ENCODE assay signal across 9 mouse cellular contexts in genomic region chr6:112210238-112210950, GRCm38 (mm10).
DNase-seq lines count a peak whose midpoint lies in the region; ATAC-seq and TF ChIP-seq lines count a peak whose summit lies in the region.
"Had no signal": no experiment of that assay in that cellular context is flagged by ENCODE, and none has a peak within 500 bp of the region (broad histone marks: within the 10 kb centered on the region; RNA-seq: fewer than 3 reads in every experiment).

No protein-coding gene starts in this region.

- no peaks in the 10 kb centered on the region for H3K27me3 ChIP-seq in heart, adult 2 months (ENCODE audit: control insufficient read depth, insufficient read depth, low read length)
- H3K27me3 ChIP-seq in liver, postnatal 0 days (ENCODE audit: insufficient read depth, low read length) = no peaks in the 10 kb centered on the region

- TF ChIP-seq CTCF in heart, adult 2 months (IDR thresholded peaks at IDR 0.05) = no peak
- peak; percentile 49 for TF ChIP-seq CTCF in liver, postnatal 0 days (IDR thresholded peaks at IDR 0.05; ENCODE audit: low read depth)

- ATAC-seq in liver, postnatal 0 days = peak; percentile 100
- no peak for ATAC-seq in CD4-positive, CD25-positive, alpha-beta regulatory T cell, adult 4 months

- peak overlapping the region; percentile 66 for H3K27ac ChIP-seq in heart, adult 2 months
- H3K27ac ChIP-seq in liver, postnatal 0 days (ENCODE audit: low read depth) = no peak overlapping the region

- H3K9ac ChIP-seq in heart, adult 2 months (ENCODE audit: low read depth, low read length) = no peak overlapping the region
- no peak overlapping the region for H3K9ac ChIP-seq in liver, postnatal 0 days (replicated peaks)

- no peaks in the 10 kb centered on the region for H3K36me3 ChIP-seq in heart, adult 2 months (ENCODE audit: control insufficient read depth, insufficient read depth, low read length)
- H3K36me3 ChIP-seq in liver, postnatal 0 days (replicated peaks; ENCODE audit: insufficient read depth, low read length) = no peaks in the 10 kb centered on the region

- WGBS in heart, adult 2 months = 24% methylated on average over 8 of the region's 8 CpGs
- 22% methylated on average over 8 of the region's 8 CpGs for WGBS in liver, postnatal 0 days (ENCODE audit: insufficient replicate concordance)

- H3K4me3 ChIP-seq in heart, adult 2 months = no peak overlapping the region
- H3K4me3 ChIP-seq in liver, postnatal 0 days (ENCODE audit: low read depth, low read length) = no peak overlapping the region
- H3K4me3 ChIP-seq: erythroblast, embryonic 14.5 days had no signal

- TF ChIP-seq EP300 in heart, adult 2 months (IDR thresholded peaks at IDR 0.05; ENCODE audit: insufficient read depth, low read depth, low read length) = 0 out of 2 replicates have a peak, but pooled peaks have one; percentile 50
- no peak for TF ChIP-seq EP300 in liver, postnatal 0 days (IDR thresholded peaks at IDR 0.05; ENCODE audit: low read depth)

- no peaks in the 10 kb centered on the region for H3K79me2 ChIP-seq in heart, adult 2 months (replicated peaks; ENCODE audit: control insufficient read depth, insufficient read depth, low read length)

- peak; percentile 34 to 59 for DNase-seq in cerebellum, postnatal 10 days
- DNase-seq in cerebellum, postnatal 36 days = no peak
- DNase-seq in embryo, embryonic 11.5 days (ENCODE audit: low read depth, low spot score) = peak; percentile 46
- peak; percentile 55 to 73 for DNase-seq in heart, adult 2 months
- peak; percentile 84 for DNase-seq in kidney, adult 11 months
- peak; percentile 70 for DNase-seq in liver, postnatal 0 days
- peak; percentile 17 for DNase-seq in retina, embryonic 14.5 days (ENCODE audit: low spot score)

- H3K9me3 ChIP-seq in liver, postnatal 0 days (ENCODE audit: low read length) = no peaks in the 10 kb centered on the region

- H3K4me2 ChIP-seq in liver, postnatal 0 days (ENCODE audit: low read depth, low read length) = no peak overlapping the region

- peaks cover 5% of the 10 kb centered on the region; the same call in 1 of the 2 replicates for H3K4me1 ChIP-seq in heart, adult 2 months (ENCODE audit: control insufficient read depth, insufficient read depth, low read length)
- no peaks in the 10 kb centered on the region for H3K4me1 ChIP-seq in liver, postnatal 0 days (ENCODE audit: insufficient read depth)

- TF ChIP-seq POLR2A in heart, adult 2 months (IDR thresholded peaks at IDR 0.05; ENCODE audit: insufficient read depth, low read depth, low read length) = no peak

- intact Hi-C loops in heart, adult 2 months (cut with DNase I) = loop anchor here (2.0 to 5.0 kb wide), 3 partner anchors 62 to 94 kb away; partner anchors contain the start of gene Lmcd1

Comparison
In these comparisons a context has a peak if more than half of its experiments do, and no peak if none do; other contexts are left out.
1. DNase-seq: peak in cerebellum, postnatal 10 days (2 of 2), embryo, embryonic 11.5 days (single experiment), heart, adult 2 months (2 of 2), kidney, adult 11 months (single experiment), liver, postnatal 0 days (single experiment) and retina, embryonic 14.5 days (single experiment); none in cerebellum, postnatal 36 days (0 of 2).